Mouse (Mus musculus) lung, embryonic 14.5 days (tissue): ENCODE measurements at regions not wholly inside any gene's neighbourhood (a gene's known extent, or its start where the extent isn't known, plus 50 kb on each side); places are given as distances from the start of the nearest gene placed in this dataset.

ENCODE experiments used
- ATAC-seq: fragments of 200-750 bp; cut with Nextera tagmentation; 2 replicates; pipeline ENCODE4 v1.8.0; 2017; ENCODE audit warnings: mild to moderate bottlenecking, moderate TSS enrichment, moderate library complexity; ENCODE audit not compliant: insufficient read depth
- DNase-seq: peaks from one replicate; pipeline ENCODE4 v3.0.0-alpha.2; 2015
- H3K27ac ChIP-seq: fragments of 300-500 bp; sonication (generic); 2 replicates; pipeline ENCODE4 v1.5.1; 2014; ENCODE audit warnings: low read depth, mild to moderate bottlenecking, moderate library complexity
- H3K27me3 ChIP-seq: fragments of 300-500 bp; sonication (generic); 2 replicates; pipeline ENCODE4 v1.6.1; 2014; ENCODE audit warnings: low read length, control low read depth; ENCODE audit not compliant: insufficient read depth
- H3K36me3 ChIP-seq: fragments of 300-500 bp; sonication (generic); 2 replicates; pipeline ENCODE4 v1.6.1; 2014; ENCODE audit warnings: control low read depth; ENCODE audit not compliant: insufficient read depth
- H3K4me1 ChIP-seq: fragments of 300-500 bp; sonication (generic); 2 replicates; pipeline ENCODE4 v1.6.1; 2014; ENCODE audit warnings: antibody characterized with exemption, control low read depth; ENCODE audit not compliant: insufficient read depth
- H3K4me2 ChIP-seq: fragments of 300-500 bp; sonication (generic); 2 replicates; pipeline ENCODE4 v1.6.1; 2014; ENCODE audit warnings: mild to moderate bottlenecking
- H3K4me3 ChIP-seq: fragments of 300-500 bp; sonication (generic); 2 replicates; pipeline ENCODE4 v1.5.1; 2014; ENCODE audit warnings: low read depth, low read length
- H3K9ac ChIP-seq: fragments of 300-500 bp; sonication (generic); 2 replicates; pipeline ENCODE4 v1.6.1; 2014
- H3K9me3 ChIP-seq: fragments of 300-500 bp; sonication (generic); 2 replicates; pipeline ENCODE4 v1.6.1; 2016; ENCODE audit warnings: low read depth, low read length, control low read depth
- CTCF ChIP-seq: IDR thresholded peaks from 2 replicates; pipeline ENCODE4 v1.5.1; 2016; ENCODE audit warnings: antibody characterized with exemption, low read depth
- WGBS: fragments of 180-500 bp; shearing (Covaris S2); extraction: QIAGEN DNeasy Blood & Tissue Kit; methylation state at CpG from one replicate; pipeline ENCODE4 v1.1.7; 2014; 5-methylcytosine and 5-hydroxymethylcytosine counted together

- peak; percentile 58 for DNase-seq
- peak; percentile 97 for ATAC-seq
- Histone ChIP-seq H3K36me3 (no peaks in the 10 kb centered on the region), H3K9ac (no peak overlapping the region), H3K27me3 (no peaks in the 10 kb centered on the region), H3K9me3 (no peaks in the 10 kb centered on the region; the same call in none of the 2 replicates), H3K4me2 (peak overlapping the region; percentile 36; the same call in 1 of the 2 replicates), H3K27ac (peak overlapping the region; percentile 46; the same call in 1 of the 2 replicates), H3K4me1 (no peaks in the 10 kb centered on the region), H3K4me3 (no peak overlapping the region)
- 47% methylated on average over 14 of the region's 14 CpGs for WGBS
- TF ChIP-seq CTCF: no peak
Observed at GRCm38 (mm10) chr5:85795531-85796197, 269.7 kb downstream of the Cenpc1 start.

- WGBS: 83% methylated on average over 4 of the region's 4 CpGs
- DNase-seq (no peak), ATAC-seq (no peak)
- Histone ChIP-seq H3K4me1 (no peaks in the 10 kb centered on the region), H3K27ac (no peak overlapping the region), H3K36me3 (no peaks in the 10 kb centered on the region), H3K4me2 (no peak overlapping the region), H3K9me3 (no peaks in the 10 kb centered on the region; the same call in 1 of the 2 replicates), H3K9ac (no peak overlapping the region), H3K4me3 (no peak overlapping the region), H3K27me3 (no peaks in the 10 kb centered on the region)
- no peak for TF ChIP-seq CTCF
Observed at GRCm38 (mm10) chr5:85793148-85793547, 272.2 kb downstream of the Cenpc1 start.

GRCm38 (mm10) chr5:85780730-85781454 lies 284.5 kb downstream of the Cenpc1 start:
- peak; percentile 51 for DNase-seq
- Histone ChIP-seq H3K27ac (no peak overlapping the region), H3K4me1 (no peaks in the 10 kb centered on the region), H3K36me3 (no peaks in the 10 kb centered on the region), H3K4me3 (no peak overlapping the region), H3K9me3 (no peaks in the 10 kb centered on the region), H3K27me3 (no peaks in the 10 kb centered on the region), H3K9ac (no peak overlapping the region), H3K4me2 (no peak overlapping the region)
- peak; percentile 93 for ATAC-seq
- 28% methylated on average over 8 of the region's 8 CpGs for WGBS
- TF ChIP-seq CTCF: no peak

GRCm38 (mm10) chr5:85780017-85780416 lies 285.4 kb downstream of the Cenpc1 start:
- H3K36me3 ChIP-seq: no peaks in the 10 kb centered on the region
- H3K27me3 ChIP-seq: no peaks in the 10 kb centered on the region
- WGBS: 44% methylated on average over 5 of the region's 5 CpGs
- no peak for TF ChIP-seq CTCF
- DNase-seq: no peak
- H3K9ac ChIP-seq: no peak overlapping the region
- H3K4me1 ChIP-seq: no peaks in the 10 kb centered on the region
- no peak overlapping the region for H3K4me2 ChIP-seq
- H3K4me3 ChIP-seq: no peak overlapping the region
- H3K9me3 ChIP-seq: no peaks in the 10 kb centered on the region
- no peak for ATAC-seq
- no peak overlapping the region for H3K27ac ChIP-seq

GRCm38 (mm10) chr5:85779205-85779604 lies 286.2 kb downstream of the Cenpc1 start:
- no peak for TF ChIP-seq CTCF
- DNase-seq: no peak
- WGBS: 55% methylated on average over 4 of the region's 4 CpGs

GRCm38 (mm10) chr5:85772660-85773059 lies 292.7 kb downstream of the Cenpc1 start:
- peak; percentile 18; the same call in 1 of the 2 replicates for TF ChIP-seq CTCF
- H3K4me3 ChIP-seq: no peak overlapping the region
- no peaks in the 10 kb centered on the region for H3K4me1 ChIP-seq
- WGBS: 79% methylated on average over 4 of the region's 4 CpGs
- no peak overlapping the region for H3K9ac ChIP-seq
- no peaks in the 10 kb centered on the region for H3K36me3 ChIP-seq
- H3K4me2 ChIP-seq: no peak overlapping the region
- DNase-seq (no peak), ATAC-seq (no peak)
- no peaks in the 10 kb centered on the region for H3K27me3 ChIP-seq
- H3K9me3 ChIP-seq: no peaks in the 10 kb centered on the region
- no peak overlapping the region for H3K27ac ChIP-seq

More at GRCm38 (mm10) chr5:85779205-85779604, 286.2 kb downstream of the Cenpc1 start:
- no peak overlapping the region for H3K4me2 ChIP-seq
- H3K36me3 ChIP-seq: no peaks in the 10 kb centered on the region
- no peak overlapping the region for H3K9ac ChIP-seq
- H3K9me3 ChIP-seq: no peaks in the 10 kb centered on the region
- H3K4me3 ChIP-seq: no peak overlapping the region
- no peaks in the 10 kb centered on the region for H3K27me3 ChIP-seq
- no peaks in the 10 kb centered on the region for H3K4me1 ChIP-seq
- no peak for ATAC-seq
- H3K27ac ChIP-seq: no peak overlapping the region

GRCm38 (mm10) chr5:85772086-85772485 lies 293.3 kb downstream of the Cenpc1 start:
- Histone ChIP-seq H3K4me1 (no peaks in the 10 kb centered on the region), H3K27ac (no peak overlapping the region), H3K4me2 (no peak overlapping the region), H3K36me3 (no peaks in the 10 kb centered on the region), H3K27me3 (no peaks in the 10 kb centered on the region), H3K9me3 (no peaks in the 10 kb centered on the region), H3K4me3 (no peak overlapping the region), H3K9ac (no peak overlapping the region)
- no peak for ATAC-seq
- no peak for DNase-seq
- no peak for TF ChIP-seq CTCF
- 69% methylated on average over 4 of the region's 4 CpGs for WGBS
